Mouse (Mus musculus) lung, postnatal 0 days (tissue): ENCODE results near the gene Cog6.
"Not testable (repeated sequence)": the region's sequence is repeated elsewhere in the genome, so short reads cannot be mapped to it uniquely, and the experiment has no call there.

Experiments used
- CTCF ChIP-seq: IDR thresholded peaks from 2 replicates; pipeline ENCODE4 v1.5.1; 2016; ENCODE audit warnings: antibody characterized with exemption, mild to moderate bottlenecking
- EP300 ChIP-seq: IDR thresholded peaks from 2 replicates; pipeline ENCODE4 v1.6.1; 2016; ENCODE audit warnings: antibody characterized with exemption, mild to moderate bottlenecking, control low read depth

- TF ChIP-seq CTCF, EP300: not testable (repeated sequence)
These were observed 31.5 kb downstream of the Cog6 start for GRCm38 (mm10) chr3:52985508-52985941.
